Mouse (Mus musculus) hindbrain, embryonic 12.5 days (tissue): ENCODE results near the gene Gm45140. TPM values are rescaled to one million over a fixed set of nuclear protein-coding genes. Genes with fewer than 3 reads are reported as not detected.

Source experiments
- ATAC-seq: fragments of 200-750 bp; cut with Nextera tagmentation; 2 replicates; pipeline ENCODE4 v1.8.0; 2017; ENCODE audit warnings: moderate TSS enrichment; ENCODE audit not compliant: low FRiP score
- H3K27ac ChIP-seq: fragments of 300-500 bp; sonication (generic); 2 replicates; pipeline ENCODE4 v1.5.1; 2016; ENCODE audit warnings: mild to moderate bottlenecking
- H3K27me3 ChIP-seq: fragments of 300-500 bp; sonication (generic); 2 replicates; pipeline ENCODE4 v1.6.1; 2016; ENCODE audit warnings: mild to moderate bottlenecking
- H3K36me3 ChIP-seq: fragments of 300-500 bp; sonication (generic); 2 replicates; pipeline ENCODE4 v1.6.1; 2016; ENCODE audit warnings: mild to moderate bottlenecking
- H3K4me1 ChIP-seq: fragments of 300-500 bp; sonication (generic); 2 replicates; pipeline ENCODE4 v1.6.1; 2016
- H3K4me2 ChIP-seq: fragments of 300-500 bp; sonication (generic); replicated peaks from 2 replicates; pipeline ENCODE4 v1.6.1; 2016; ENCODE audit warnings: mild to moderate bottlenecking
- H3K4me3 ChIP-seq: fragments of 300-500 bp; sonication (generic); 2 replicates; pipeline ENCODE4 v1.5.1; 2016; ENCODE audit warnings: mild to moderate bottlenecking
- H3K9ac ChIP-seq: fragments of 300-500 bp; sonication (generic); 2 replicates; pipeline ENCODE4 v1.6.1; 2016; ENCODE audit warnings: mild to moderate bottlenecking, moderate library complexity
- H3K9me3 ChIP-seq: fragments of 300-500 bp; sonication (generic); replicated peaks from 2 replicates; pipeline ENCODE4 v1.6.1; 2016; ENCODE audit warnings: mild to moderate bottlenecking
- WGBS: fragments of 180-500 bp; shearing (Covaris S2); methylation state at CpG from one replicate; pipeline ENCODE4 v1.1.7; 2016; 5-methylcytosine and 5-hydroxymethylcytosine counted together
- polyA plus RNA-seq: library from polyadenylated mRNA; unstranded; fragments of >200 nt; fragmentation: Nextera tagmentation; extraction: Ambion mirVana; gene quantifications from 2 replicates; pipeline ENCODE4 v1.2.1, GENCODE M21; 2016

Gm45140 gene
- polyA plus RNA-seq, 1 experiment from 2014 or later: 4.1 TPM

- 97% methylated on average over 5 of the region's 5 CpGs for WGBS
- no peak for ATAC-seq
- Histone ChIP-seq H3K4me2 (no peak overlapping the region), H3K36me3 (peaks cover 15% of the 10 kb centered on the region), H3K9ac (no peak overlapping the region), H3K9me3 (no peaks in the 10 kb centered on the region), H3K4me1 (peaks cover 13% of the 10 kb centered on the region), H3K27ac (no peak overlapping the region), H3K27me3 (no peaks in the 10 kb centered on the region), H3K4me3 (no peak overlapping the region)
These were observed 43.8 kb downstream of the Gm45140 start for GRCm38 (mm10) chr6:87791826-87792225.

GRCm38 (mm10) chr6:87790779-87791480 lies 44.7 kb downstream of the Gm45140 start:
- no peaks in the 10 kb centered on the region for H3K9me3 ChIP-seq
- no peak for ATAC-seq
- H3K4me2 ChIP-seq: no peak overlapping the region
- no peak overlapping the region for H3K9ac ChIP-seq
- no peak overlapping the region for H3K27ac ChIP-seq
- H3K36me3 ChIP-seq: peaks cover 15% of the 10 kb centered on the region
- peaks cover 10% of the 10 kb centered on the region for H3K4me1 ChIP-seq
- no peaks in the 10 kb centered on the region for H3K27me3 ChIP-seq
- no peak overlapping the region for H3K4me3 ChIP-seq
- WGBS: 75% methylated on average over 7 of the region's 7 CpGs

GRCm38 (mm10) chr6:87789791-87790190 lies 45.8 kb downstream of the Gm45140 start:
- ATAC-seq: no peak
- Histone ChIP-seq H3K36me3 (peaks cover 15% of the 10 kb centered on the region), H3K4me1 (peaks cover 10% of the 10 kb centered on the region), H3K27me3 (no peaks in the 10 kb centered on the region), H3K4me2 (no peak overlapping the region), H3K4me3 (no peak overlapping the region), H3K27ac (no peak overlapping the region), H3K9me3 (no peaks in the 10 kb centered on the region), H3K9ac (no peak overlapping the region)
- WGBS: 95% methylated on average over 6 of the region's 6 CpGs

- Histone ChIP-seq H3K36me3 (peaks cover 15% of the 10 kb centered on the region), H3K27me3 (no peaks in the 10 kb centered on the region), H3K4me3 (no peak overlapping the region), H3K27ac (no peak overlapping the region; the same call in 1 of the 2 replicates), H3K4me1 (peaks cover 10% of the 10 kb centered on the region), H3K4me2 (no peak overlapping the region), H3K9me3 (no peaks in the 10 kb centered on the region), H3K9ac (no peak overlapping the region)
- ATAC-seq: no peak
- 54% methylated on average over 5 of the region's 5 CpGs for WGBS
These were observed 46.6 kb downstream of the Gm45140 start for GRCm38 (mm10) chr6:87788896-87789587.

- no peak for ATAC-seq
- Histone ChIP-seq H3K9ac (no peak overlapping the region), H3K4me3 (no peak overlapping the region), H3K27ac (no peak overlapping the region), H3K4me2 (no peak overlapping the region), H3K36me3 (peaks cover 15% of the 10 kb centered on the region), H3K9me3 (no peaks in the 10 kb centered on the region), H3K4me1 (peaks cover 10% of the 10 kb centered on the region), H3K27me3 (no peaks in the 10 kb centered on the region)
- WGBS: 91% methylated on average over 9 of the region's 9 CpGs
These were observed 47.2 kb downstream of the Gm45140 start for GRCm38 (mm10) chr6:87788266-87788895.

GRCm38 (mm10) chr6:87787108-87787890 lies 48.3 kb downstream of the Gm45140 start:
- H3K27me3 ChIP-seq: no peaks in the 10 kb centered on the region
- H3K9me3 ChIP-seq: no peaks in the 10 kb centered on the region
- H3K27ac ChIP-seq: no peak overlapping the region
- 85% methylated on average over 6 of the region's 6 CpGs for WGBS
- no peak overlapping the region for H3K9ac ChIP-seq
- peaks cover 10% of the 10 kb centered on the region for H3K4me1 ChIP-seq
- no peak for ATAC-seq
- H3K4me2 ChIP-seq: no peak overlapping the region
- H3K4me3 ChIP-seq: no peak overlapping the region
- H3K36me3 ChIP-seq: peaks cover 10% of the 10 kb centered on the region

GRCm38 (mm10) chr6:87786621-87787020 lies 49.0 kb downstream of the Gm45140 start:
- Histone ChIP-seq H3K4me2 (no peak overlapping the region), H3K27ac (no peak overlapping the region), H3K27me3 (no peaks in the 10 kb centered on the region), H3K4me3 (no peak overlapping the region), H3K4me1 (peaks cover 10% of the 10 kb centered on the region), H3K9me3 (no peaks in the 10 kb centered on the region), H3K36me3 (0 out of 2 replicates have a peak, but pooled peaks cover 3% of the 10 kb centered on the region), H3K9ac (no peak overlapping the region)
- no peak for ATAC-seq
- WGBS: 95% methylated on average over 5 of the region's 5 CpGs

- no peaks in the 10 kb centered on the region for H3K9me3 ChIP-seq
- no peak overlapping the region for H3K27ac ChIP-seq
- WGBS: 84% methylated on average over 8 of the region's 8 CpGs
- H3K36me3 ChIP-seq: no peaks in the 10 kb centered on the region
- H3K9ac ChIP-seq: no peak overlapping the region
- H3K4me3 ChIP-seq: no peak overlapping the region
- H3K4me1 ChIP-seq: peaks cover 2% of the 10 kb centered on the region
- H3K27me3 ChIP-seq: no peaks in the 10 kb centered on the region
- no peak for ATAC-seq
- no peak overlapping the region for H3K4me2 ChIP-seq
These were observed 51.6 kb downstream of the Gm45140 start for GRCm38 (mm10) chr6:87784033-87784432.

- no peaks in the 10 kb centered on the region for H3K4me1 ChIP-seq
- H3K4me3 ChIP-seq: no peak overlapping the region
- no peak overlapping the region for H3K9ac ChIP-seq
- no peaks in the 10 kb centered on the region for H3K9me3 ChIP-seq
- H3K36me3 ChIP-seq: no peaks in the 10 kb centered on the region
- H3K4me2 ChIP-seq: no peak overlapping the region
- 84% methylated on average over 10 of the region's 10 CpGs for WGBS
- no peak overlapping the region for H3K27ac ChIP-seq
- no peaks in the 10 kb centered on the region for H3K27me3 ChIP-seq
- ATAC-seq: no peak
These were observed 54.9 kb downstream of the Gm45140 start for GRCm38 (mm10) chr6:87780546-87781301.

GRCm38 (mm10) chr6:87779174-87780165 lies 56.1 kb downstream of the Gm45140 start:
- 83% methylated on average over 11 of the region's 11 CpGs for whole genome bisulfite sequencing

More at GRCm38 (mm10) chr6:87779174-87780165, 56.1 kb downstream of the Gm45140 start:
- Histone ChIP-seq H3K4me1 (no peaks in the 10 kb centered on the region), H3K9me3 (no peaks in the 10 kb centered on the region), H3K4me3 (no peak overlapping the region), H3K27ac (no peak overlapping the region), H3K9ac (no peak overlapping the region), H3K4me2 (no peak overlapping the region), H3K27me3 (no peaks in the 10 kb centered on the region), H3K36me3 (no peaks in the 10 kb centered on the region)
- ATAC-seq: no peak
